Mouse (Mus musculus) embryonic facial prominence, embryonic 10.5 days (tissue): ENCODE data around the gene Tbc1d14. TPM values are rescaled to one million over a fixed set of nuclear protein-coding genes. Genes with fewer than 3 reads are reported as not detected.

Experiments used
- DNase-seq: peaks from one replicate; pipeline ENCODE4 v3.0.0-alpha.2; 2017; ENCODE audit warnings: low spot score
- H3K27ac ChIP-seq: fragments of 300-500 bp; sonication (generic); replicated peaks from 2 replicates; pipeline ENCODE4 v1.5.1; 2016; ENCODE audit warnings: mild to moderate bottlenecking
- H3K27me3 ChIP-seq: fragments of 300-500 bp; sonication (generic); replicated peaks from 2 replicates; pipeline ENCODE4 v1.6.1; 2016; ENCODE audit warnings: low read depth, mild to moderate bottlenecking; ENCODE audit not compliant: poor library complexity, severe bottlenecking
- H3K36me3 ChIP-seq: fragments of 300-500 bp; sonication (generic); replicated peaks from 2 replicates; pipeline ENCODE4 v1.6.1; 2016; ENCODE audit warnings: mild to moderate bottlenecking, moderate library complexity
- H3K4me1 ChIP-seq: fragments of 300-500 bp; sonication (generic); 2 replicates; pipeline ENCODE4 v1.6.1; 2016
- H3K4me3 ChIP-seq: fragments of 300-500 bp; sonication (generic); 2 replicates; pipeline ENCODE4 v1.5.1; 2016; ENCODE audit warnings: mild to moderate bottlenecking, moderate library complexity
- H3K9me3 ChIP-seq: fragments of 300-500 bp; sonication (generic); 2 replicates; pipeline ENCODE4 v1.6.1; 2016; ENCODE audit warnings: mild to moderate bottlenecking
- WGBS: fragments of 180-500 bp; shearing (Covaris S2); methylation state at CpG from one replicate; pipeline ENCODE4 v1.1.7; 2016; 5-methylcytosine and 5-hydroxymethylcytosine counted together
- polyA plus RNA-seq: library from polyadenylated mRNA; unstranded; fragments of >200 nt; fragmentation: Nextera tagmentation; extraction: Ambion mirVana; gene quantifications from 2 replicates; pipeline ENCODE4 v1.2.1, GENCODE M21; 2016

Gene Tbc1d14
- polyA plus RNA-seq, 1 experiment from 2014 or later = 39.9 TPM

- Histone ChIP-seq H3K36me3 (peaks cover 81% of the 10 kb centered on the region), H3K27ac (no peak overlapping the region), H3K9me3 (no peaks in the 10 kb centered on the region), H3K27me3 (no peaks in the 10 kb centered on the region), H3K4me3 (no peak overlapping the region), H3K4me1 (peaks cover 3% of the 10 kb centered on the region; the same call in 1 of the 2 replicates)
- WGBS = 89% methylated on average over 2 of the region's 2 CpGs
- no peak for DNase-seq
Measured at GRCm38 (mm10) chr5:36522782-36523181, 70.3 kb downstream of the Tbc1d14 start.

DNA sequence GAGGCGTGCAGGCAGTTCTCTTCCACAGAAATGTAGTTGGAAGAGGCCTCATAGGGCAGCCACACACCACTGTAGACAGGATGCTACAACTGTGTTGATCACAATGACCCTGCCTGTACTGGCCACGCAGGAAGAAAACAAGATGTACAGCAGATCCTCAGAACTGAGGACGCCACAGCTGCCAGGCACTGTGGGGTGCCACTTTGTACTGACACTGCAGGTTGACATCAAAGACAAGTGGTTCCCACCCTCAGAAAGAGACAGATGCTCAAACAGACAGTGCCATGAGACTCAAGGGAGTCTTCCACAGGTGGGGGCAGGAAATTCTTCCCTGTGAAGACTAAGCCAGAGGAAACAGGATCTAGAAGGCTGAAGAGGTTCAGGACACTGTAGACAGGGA lies 73.3 kb downstream of the Tbc1d14 start:
- Histone ChIP-seq H3K36me3 (peaks cover 99% of the 10 kb centered on the region), H3K27ac (no peak overlapping the region), H3K9me3 (no peaks in the 10 kb centered on the region), H3K4me3 (no peak overlapping the region), H3K27me3 (no peaks in the 10 kb centered on the region), H3K4me1 (no peaks in the 10 kb centered on the region)
- no peak for DNase-seq
- 85% methylated on average over 3 of the region's 3 CpGs for WGBS

- 77% methylated on average over 3 of the region's 3 CpGs for WGBS
- no peak overlapping the region for H3K4me3 ChIP-seq
- no peaks in the 10 kb centered on the region for H3K4me1 ChIP-seq
- no peak overlapping the region for H3K27ac ChIP-seq
- no peaks in the 10 kb centered on the region for H3K9me3 ChIP-seq
- peaks cover 95% of the 10 kb centered on the region for H3K36me3 ChIP-seq
- DNase-seq = no peak
- H3K27me3 ChIP-seq = no peaks in the 10 kb centered on the region
Measured at GRCm38 (mm10) chr5:36517596-36517995, 75.5 kb downstream of the Tbc1d14 start.

- H3K27me3 ChIP-seq = no peaks in the 10 kb centered on the region
- H3K36me3 ChIP-seq = peaks cover 94% of the 10 kb centered on the region
- WGBS = 86% methylated on average over 5 of the region's 5 CpGs
- DNase-seq = no peak
- no peak overlapping the region for H3K27ac ChIP-seq
- no peaks in the 10 kb centered on the region for H3K9me3 ChIP-seq
- no peaks in the 10 kb centered on the region for H3K4me1 ChIP-seq
- H3K4me3 ChIP-seq = no peak overlapping the region
Measured at GRCm38 (mm10) chr5:36515558-36515957, 77.5 kb downstream of the Tbc1d14 start.

- Histone ChIP-seq H3K4me1 (no peaks in the 10 kb centered on the region), H3K27ac (no peak overlapping the region), H3K4me3 (no peak overlapping the region), H3K27me3 (no peaks in the 10 kb centered on the region), H3K36me3 (peaks cover 94% of the 10 kb centered on the region), H3K9me3 (no peaks in the 10 kb centered on the region)
- WGBS = 91% methylated on average over 1 of the region's 1 CpGs
- DNase-seq = no peak
Measured at GRCm38 (mm10) chr5:36515126-36515525, 78.0 kb downstream of the Tbc1d14 start.

GRCm38 (mm10) chr5:36510956-36511355 lies 82.1 kb downstream of the Tbc1d14 start:
- Histone ChIP-seq H3K36me3 (peaks cover 93% of the 10 kb centered on the region), H3K27ac (no peak overlapping the region), H3K27me3 (no peaks in the 10 kb centered on the region), H3K4me3 (no peak overlapping the region), H3K9me3 (no peaks in the 10 kb centered on the region), H3K4me1 (no peaks in the 10 kb centered on the region)
- 93% methylated on average over 2 of the region's 2 CpGs for WGBS
- no peak for DNase-seq

DNA sequence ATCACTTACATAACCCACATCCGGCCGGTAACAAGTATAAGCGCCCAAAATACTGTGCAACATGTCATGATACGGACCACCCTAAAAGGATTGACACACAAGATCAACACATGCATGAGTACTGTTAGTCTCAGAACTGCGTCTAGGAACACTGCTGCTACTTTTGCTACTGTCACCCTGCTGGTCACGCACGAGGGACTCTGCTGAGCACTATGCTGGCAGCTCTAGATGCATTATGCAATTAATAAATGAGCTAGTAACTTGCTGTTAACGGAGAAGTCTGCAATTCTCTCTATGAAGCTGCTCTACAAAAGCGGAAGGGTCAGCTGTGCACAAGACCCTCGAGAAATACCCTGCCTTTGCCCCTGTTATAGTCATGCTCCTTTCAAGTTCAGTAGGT lies 84.7 kb downstream of the Tbc1d14 start:
- DNase-seq = no peak
- Histone ChIP-seq H3K9me3 (no peaks in the 10 kb centered on the region), H3K36me3 (peaks cover 98% of the 10 kb centered on the region), H3K27me3 (no peaks in the 10 kb centered on the region), H3K4me1 (no peaks in the 10 kb centered on the region), H3K27ac (no peak overlapping the region), H3K4me3 (no peak overlapping the region)
- 94% methylated on average over 10 of the region's 10 CpGs for WGBS

GRCm38 (mm10) chr5:36505643-36506042 lies 87.4 kb downstream of the Tbc1d14 start:
- 75% methylated on average over 5 of the region's 5 CpGs for WGBS
- H3K27me3 ChIP-seq = no peaks in the 10 kb centered on the region
- H3K9me3 ChIP-seq = no peaks in the 10 kb centered on the region
- no peak for DNase-seq
- peaks cover 97% of the 10 kb centered on the region for H3K36me3 ChIP-seq
- no peak overlapping the region for H3K4me3 ChIP-seq
- H3K4me1 ChIP-seq = no peaks in the 10 kb centered on the region
- H3K27ac ChIP-seq = no peak overlapping the region

GRCm38 (mm10) chr5:36505235-36505634 lies 87.8 kb downstream of the Tbc1d14 start:
- Histone ChIP-seq H3K36me3 (peaks cover 97% of the 10 kb centered on the region), H3K27ac (no peak overlapping the region), H3K4me1 (no peaks in the 10 kb centered on the region), H3K27me3 (no peaks in the 10 kb centered on the region), H3K9me3 (no peaks in the 10 kb centered on the region), H3K4me3 (no peak overlapping the region)
- no peak for DNase-seq
- whole genome bisulfite sequencing = 90% methylated on average over 7 of the region's 7 CpGs

GRCm38 (mm10) chr5:36494709-36495108 lies 98.4 kb downstream of the Tbc1d14 start:
- no peaks in the 10 kb centered on the region for H3K27me3 ChIP-seq
- 94% methylated on average over 9 of the region's 9 CpGs for WGBS
- no peak for DNase-seq
- no peak overlapping the region for H3K27ac ChIP-seq
- no peaks in the 10 kb centered on the region for H3K9me3 ChIP-seq
- H3K4me1 ChIP-seq = no peaks in the 10 kb centered on the region
- H3K4me3 ChIP-seq = no peak overlapping the region
- peaks cover 80% of the 10 kb centered on the region for H3K36me3 ChIP-seq

DNA sequence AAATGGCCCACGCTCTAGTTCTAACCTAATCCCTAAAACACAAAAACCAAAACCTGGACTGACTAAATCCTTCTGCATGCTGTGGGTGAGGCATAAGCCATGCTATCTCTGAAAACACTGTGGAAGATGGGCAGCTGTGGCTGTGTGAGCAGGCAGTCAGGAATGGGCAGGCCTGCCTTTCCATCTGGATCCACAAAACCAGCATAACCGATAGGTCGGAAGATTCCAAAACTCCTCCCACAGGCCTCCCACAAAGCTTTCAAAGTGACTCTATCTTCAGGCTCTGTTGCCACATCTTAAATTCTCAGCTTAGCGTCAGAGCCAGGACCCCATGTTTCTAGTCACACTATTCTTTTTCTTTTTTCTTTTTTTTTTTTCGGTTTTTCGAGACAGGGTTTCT lies 99.2 kb downstream of the Tbc1d14 start:
- H3K27ac ChIP-seq = no peak overlapping the region
- H3K36me3 ChIP-seq = peaks cover 72% of the 10 kb centered on the region
- no peaks in the 10 kb centered on the region for H3K9me3 ChIP-seq
- 91% methylated on average over 6 of the region's 6 CpGs for WGBS
- H3K27me3 ChIP-seq = no peaks in the 10 kb centered on the region
- no peaks in the 10 kb centered on the region for H3K4me1 ChIP-seq
- no peak overlapping the region for H3K4me3 ChIP-seq
- DNase-seq = no peak

- Histone ChIP-seq H3K27me3 (peaks cover 26% of the 10 kb centered on the region), H3K27ac (no peak overlapping the region), H3K4me3 (no peak overlapping the region), H3K9me3 (0 out of 2 replicates have a peak, but pooled peaks cover 2% of the 10 kb centered on the region), H3K36me3 (peaks cover 35% of the 10 kb centered on the region), H3K4me1 (peaks cover 14% of the 10 kb centered on the region)
- WGBS = 59% methylated on average over 2 of the region's 2 CpGs
- peak; percentile 26 for DNase-seq
Measured at GRCm38 (mm10) chr5:36489225-36489624, 103.9 kb downstream of the Tbc1d14 start.

GRCm38 (mm10) chr5:36485306-36485705 lies 107.8 kb downstream of the Tbc1d14 start:
- Histone ChIP-seq H3K36me3 (peaks cover 16% of the 10 kb centered on the region), H3K4me3 (peak overlapping the region; percentile 96), H3K27me3 (peaks cover 26% of the 10 kb centered on the region), H3K4me1 (peaks cover 38% of the 10 kb centered on the region), H3K27ac (no peak overlapping the region), H3K9me3 (0 out of 2 replicates have a peak, but pooled peaks cover 2% of the 10 kb centered on the region)
- 41% methylated on average over 19 of the region's 19 CpGs for WGBS
- DNase-seq = peak; percentile 11
